Comparison of ENCODE assay signal across 20 mouse cellular contexts in genomic region chr7:17004716-17005115, GRCm38 (mm10). TPM values are rescaled to one million over a fixed set of nuclear protein-coding genes. Genes with fewer than 3 reads are reported as not detected.
DNase-seq lines count a peak whose midpoint lies in the region; ATAC-seq and TF ChIP-seq lines count a peak whose summit lies in the region.
"Had no signal": no experiment of that assay in that cellular context is flagged by ENCODE, and none has a peak within 500 bp of the region (broad histone marks: within the 10 kb centered on the region; RNA-seq: fewer than 3 reads in every experiment).

No protein-coding gene starts in this region.

- no peaks in the 10 kb centered on the region for H3K27me3 ChIP-seq in cerebellum, adult 2 months (ENCODE audit: control insufficient read depth, insufficient read depth, low read length)
- H3K27me3 ChIP-seq in kidney, embryonic 14.5 days (ENCODE audit: control insufficient read depth, insufficient read depth, low read length) = no peaks in the 10 kb centered on the region
- no peaks in the 10 kb centered on the region for H3K27me3 ChIP-seq in liver, embryonic 16.5 days (ENCODE audit: control insufficient read depth, insufficient read depth, low read depth, low read length)
- H3K27me3 ChIP-seq in liver, postnatal 0 days (ENCODE audit: insufficient read depth, low read length) = no peaks in the 10 kb centered on the region
- H3K27me3 ChIP-seq: forebrain, embryonic 15.5 days; liver, embryonic 13.5 days; midbrain, embryonic 13.5 days; neural tube, embryonic 13.5 days; Patski had no signal

- TF ChIP-seq EP300 in liver, postnatal 0 days (IDR thresholded peaks at IDR 0.05; ENCODE audit: low read depth) = no peak

- H3K9ac ChIP-seq in kidney, embryonic 14.5 days (ENCODE audit: low read depth, low read length) = no peak overlapping the region
- H3K9ac ChIP-seq in liver, embryonic 16.5 days (ENCODE audit: low read depth, low read length) = no peak overlapping the region
- H3K9ac ChIP-seq in liver, postnatal 0 days (replicated peaks) = no peak overlapping the region
- H3K9ac ChIP-seq: forebrain, embryonic 15.5 days; liver, embryonic 13.5 days; midbrain, embryonic 13.5 days; neural tube, embryonic 13.5 days had no signal

- DNase-seq in cerebellum, adult 2 months = peak in 1 of 2 experiments; percentile 36
- no peak for DNase-seq in cerebellum, postnatal 36 days
- peak; percentile 55 for DNase-seq in kidney, adult 18-20 months
- DNase-seq in liver, postnatal 0 days = no peak
- no peak for DNase-seq in embryo, embryonic 10.5 days (ENCODE audit: low spot score)
- DNase-seq: adrenal gland, adult 8-10 months; embryo, embryonic 11 days; gastrocnemius, postnatal 25 days; heart, adult 2 months; layer of hippocampus, postnatal 36 days; liver, embryonic 13.5 days; thymus, postnatal 25 days had no signal

- 65% methylated on average over 7 of the region's 7 CpGs for WGBS in cerebellum, adult 2 months
- 83% methylated on average over 7 of the region's 7 CpGs for WGBS in kidney, embryonic 14.5 days
- WGBS in liver, embryonic 16.5 days (ENCODE audit: insufficient replicate concordance) = 62% methylated on average over 7 of the region's 7 CpGs
- 68% methylated on average over 7 of the region's 7 CpGs for WGBS in liver, postnatal 0 days (ENCODE audit: insufficient replicate concordance)

- no peak for ATAC-seq in kidney, embryonic 14.5 days (ENCODE audit: low FRiP score, low TSS enrichment)
- no peak for ATAC-seq in liver, embryonic 16.5 days (ENCODE audit: low read depth)
- ATAC-seq in liver, postnatal 0 days = no peak
- ATAC-seq: CD4-positive, CD25-positive, alpha-beta regulatory T cell, adult 4 months; forebrain, embryonic 15.5 days; lung, postnatal 0 days; midbrain, embryonic 13.5 days; Patski had no signal

- H3K4me1 ChIP-seq in cerebellum, adult 2 months (ENCODE audit: control insufficient read depth, insufficient read depth, low read length) = peaks cover 62% of the 10 kb centered on the region
- no peaks in the 10 kb centered on the region for H3K4me1 ChIP-seq in kidney, embryonic 14.5 days (ENCODE audit: control insufficient read depth, insufficient read depth, low read length)
- H3K4me1 ChIP-seq in liver, embryonic 16.5 days (ENCODE audit: control insufficient read depth, low read depth, low read length) = peaks cover 3% of the 10 kb centered on the region; the same call in 1 of the 2 replicates
- H3K4me1 ChIP-seq in liver, postnatal 0 days (ENCODE audit: insufficient read depth) = peaks cover 12% of the 10 kb centered on the region
- H3K4me1 ChIP-seq: forebrain, embryonic 15.5 days; midbrain, embryonic 13.5 days; neural tube, embryonic 13.5 days had no signal

- H3K36me3 ChIP-seq in kidney, embryonic 14.5 days (ENCODE audit: control insufficient read depth, insufficient read depth, low read length) = peaks cover 76% of the 10 kb centered on the region
- H3K36me3 ChIP-seq in liver, embryonic 16.5 days (ENCODE audit: control insufficient read depth, insufficient read depth) = peaks cover 34% of the 10 kb centered on the region
- H3K36me3 ChIP-seq in liver, postnatal 0 days (replicated peaks; ENCODE audit: insufficient read depth, low read length) = peaks cover 48% of the 10 kb centered on the region

- TF ChIP-seq POLR2A in cerebellum, adult 2 months (IDR thresholded peaks at IDR 0.05; ENCODE audit: borderline replicate concordance, insufficient read depth, low read length) = no peak

- H3K9me3 ChIP-seq in kidney, embryonic 14.5 days (ENCODE audit: control insufficient read depth, low read length) = no peaks in the 10 kb centered on the region
- H3K9me3 ChIP-seq in liver, embryonic 16.5 days (replicated peaks; ENCODE audit: control insufficient read depth, low read length) = no peaks in the 10 kb centered on the region
- H3K9me3 ChIP-seq in liver, postnatal 0 days (ENCODE audit: low read length) = no peaks in the 10 kb centered on the region
- H3K9me3 ChIP-seq: forebrain, embryonic 15.5 days; liver, embryonic 13.5 days; midbrain, embryonic 13.5 days; neural tube, embryonic 13.5 days had no signal

- H3K4me2 ChIP-seq in kidney, embryonic 14.5 days (replicated peaks; ENCODE audit: low read depth, low read length) = no peak overlapping the region
- H3K4me2 ChIP-seq in liver, embryonic 16.5 days (ENCODE audit: low read depth, low read length) = no peak overlapping the region
- no peak overlapping the region for H3K4me2 ChIP-seq in liver, postnatal 0 days (ENCODE audit: low read depth, low read length)
- H3K4me2 ChIP-seq: forebrain, embryonic 15.5 days; liver, embryonic 13.5 days; midbrain, embryonic 13.5 days; neural tube, embryonic 13.5 days had no signal

- peak overlapping the region; percentile 93 for H3K27ac ChIP-seq in cerebellum, adult 2 months (ENCODE audit: insufficient read depth, low read length)
- no peak overlapping the region for H3K27ac ChIP-seq in kidney, embryonic 14.5 days (ENCODE audit: low read depth, low read length)
- 0 out of 2 replicates have a peak overlapping the region, but pooled peaks have one; percentile 6 for H3K27ac ChIP-seq in liver, embryonic 16.5 days (ENCODE audit: low read length)
- H3K27ac ChIP-seq in liver, postnatal 0 days (ENCODE audit: low read depth) = no peak overlapping the region
- H3K27ac ChIP-seq: forebrain, embryonic 15.5 days; heart, adult 2 months; liver, embryonic 13.5 days; neural tube, embryonic 13.5 days had no signal

- no peak for TF ChIP-seq CTCF in cerebellum, adult 2 months (IDR thresholded peaks at IDR 0.05; ENCODE audit: borderline replicate concordance, insufficient read depth, low read depth, low read length)
- no peak for TF ChIP-seq CTCF in liver, postnatal 0 days (IDR thresholded peaks at IDR 0.05; ENCODE audit: low read depth)

- H3K4me3 ChIP-seq in cerebellum, adult 2 months (replicated peaks; ENCODE audit: insufficient read depth, low read depth, low read length) = no peak overlapping the region
- no peak overlapping the region for H3K4me3 ChIP-seq in kidney, embryonic 14.5 days (ENCODE audit: low read length)
- H3K4me3 ChIP-seq in liver, embryonic 16.5 days (ENCODE audit: low read depth, low read length) = no peak overlapping the region
- H3K4me3 ChIP-seq in liver, postnatal 0 days (ENCODE audit: low read depth, low read length) = no peak overlapping the region
- H3K4me3 ChIP-seq: forebrain, embryonic 15.5 days; heart, adult 2 months; liver, embryonic 13.5 days; midbrain, embryonic 13.5 days; neural tube, embryonic 13.5 days had no signal

RNA-seq across cellular contexts. Expression of gene Ccdc8, which starts 12.2 kb away (rescaled TPM):
- polyA plus RNA-seq in cerebellum, adult 2 months (2012; rRNA removed) = 0.87 and 1.2 TPM in 2 replicates
- polyA plus RNA-seq in kidney, embryonic 14.5 days (2014; fragmentation: Nextera tagmentation; extraction: Ambion mirVana) = 17.5 and 21.4 TPM in 2 replicates
- polyA plus RNA-seq in liver, embryonic 16.5 days (2015; fragmentation: Nextera tagmentation; extraction: Ambion mirVana) = 5.3 and 5.9 TPM in 2 replicates
- 1.1 and 1.3 TPM in 2 replicates for polyA plus RNA-seq in liver, postnatal 0 days (2015; fragmentation: Nextera tagmentation; extraction: Ambion mirVana)

RNA-seq across cellular contexts. Expression of gene Gm42372, which starts 21.8 kb away (rescaled TPM):
- polyA plus RNA-seq in cerebellum, adult 2 months (2012; rRNA removed) = 33.2 and 34.4 TPM in 2 replicates
- 0.29 and 0.47 TPM in 2 replicates for polyA plus RNA-seq in kidney, embryonic 14.5 days (2014; fragmentation: Nextera tagmentation; extraction: Ambion mirVana)
- polyA plus RNA-seq in liver, embryonic 16.5 days (2015; fragmentation: Nextera tagmentation; extraction: Ambion mirVana) = 0.04 TPM in 2 replicates
- not detected in 2 replicates for polyA plus RNA-seq in liver, postnatal 0 days (2015; fragmentation: Nextera tagmentation; extraction: Ambion mirVana)
- polyA plus RNA-seq: heart, adult 2 months had no signal

RNA-seq across cellular contexts. Expression of gene Ppp5c, which starts 23.0 kb away (rescaled TPM):
- 306 and 336 TPM in 2 replicates for polyA plus RNA-seq in cerebellum, adult 2 months (2012; rRNA removed)
- polyA plus RNA-seq in kidney, embryonic 14.5 days (2014; fragmentation: Nextera tagmentation; extraction: Ambion mirVana) = 103 and 115 TPM in 2 replicates
- 38.0 and 38.6 TPM in 2 replicates for polyA plus RNA-seq in liver, embryonic 16.5 days (2015; fragmentation: Nextera tagmentation; extraction: Ambion mirVana)
- polyA plus RNA-seq in liver, postnatal 0 days (2015; fragmentation: Nextera tagmentation; extraction: Ambion mirVana) = 26.9 and 32.1 TPM in 2 replicates

RNA-seq across cellular contexts. Expression of gene Pnmal1, which starts 45.2 kb away (rescaled TPM):
- polyA plus RNA-seq in cerebellum, adult 2 months (2012; rRNA removed) = 27.4 and 29.9 TPM in 2 replicates
- 0.51 and 0.74 TPM in 2 replicates for polyA plus RNA-seq in kidney, embryonic 14.5 days (2014; fragmentation: Nextera tagmentation; extraction: Ambion mirVana)
- polyA plus RNA-seq in liver, embryonic 16.5 days (2015; fragmentation: Nextera tagmentation; extraction: Ambion mirVana) = 0.02 and 0.05 TPM in 2 replicates
- polyA plus RNA-seq in liver, postnatal 0 days (2015; fragmentation: Nextera tagmentation; extraction: Ambion mirVana) = 0.02 and 0.04 TPM in 2 replicates
- polyA plus RNA-seq: CD4-positive, CD25-positive, alpha-beta regulatory T cell, adult 4 months; lung, postnatal 0 days; Patski had no signal

RNA-seq across cellular contexts. Expression of gene Hif3a, which starts 57.5 kb away (rescaled TPM):
- polyA plus RNA-seq in cerebellum, adult 2 months (2012; rRNA removed) = 2.1 and 4.2 TPM in 2 replicates
- polyA plus RNA-seq in kidney, embryonic 14.5 days (2014; fragmentation: Nextera tagmentation; extraction: Ambion mirVana) = 14.2 and 19.7 TPM in 2 replicates
- polyA plus RNA-seq in liver, embryonic 16.5 days (2015; fragmentation: Nextera tagmentation; extraction: Ambion mirVana) = 36.0 and 43.3 TPM in 2 replicates
- polyA plus RNA-seq in liver, postnatal 0 days (2015; fragmentation: Nextera tagmentation; extraction: Ambion mirVana) = 2.6 and 3.9 TPM in 2 replicates

Comparison
In these comparisons a context has a peak if more than half of its experiments do, and no peak if none do; other contexts are left out.
1. H3K27ac ChIP-seq: peak in cerebellum, adult 2 months (single experiment) and liver, embryonic 16.5 days (single experiment); none in kidney, embryonic 14.5 days (single experiment) and liver, postnatal 0 days (single experiment).
2. RNA of gene Gm42372, which starts 21.8 kb away (polyA plus RNA-seq): 33.2 to 34.4 TPM in cerebellum, adult 2 months; 0.29 to 0.47 TPM in kidney, embryonic 14.5 days, 0.04 TPM in liver, embryonic 16.5 days and not detected in liver, postnatal 0 days; every median in the first group is over 10 times any median in the second.